Mouse (Mus musculus): Measurements from ENCODE around the gene 1700123K08Rik.

DNA sequence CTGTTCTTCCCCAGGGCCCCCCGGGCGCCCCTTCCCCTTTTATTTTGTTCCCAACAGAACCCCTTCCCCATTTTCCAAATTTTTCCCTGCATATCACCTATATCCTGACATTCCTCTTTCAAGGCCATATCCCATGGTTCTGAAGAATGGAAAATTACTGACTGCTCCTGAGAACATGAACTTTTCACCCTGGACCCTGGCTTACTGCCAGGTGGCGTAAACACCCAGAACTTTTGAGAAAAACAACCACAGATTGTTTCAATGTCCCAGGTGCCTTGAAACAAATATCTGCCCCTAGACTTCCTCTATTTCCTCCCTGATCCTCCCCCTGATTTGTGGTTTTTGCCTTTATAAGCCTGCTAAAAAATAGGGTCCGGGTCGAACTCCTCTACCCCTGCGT is 22.9 kb upstream of the 1700123K08Rik start:
- TF ChIP-seq CTCF (IDR thresholded peaks at IDR 0.05; ENCODE audit: low read depth) (no peak), EP300 (IDR thresholded peaks at IDR 0.05; ENCODE audit: low read depth) (no peak)
